Mouse (Mus musculus) bone marrow, adult 2 months (tissue): Measurements from ENCODE around the gene Ptpra.

Source experiments
- CTCF ChIP-seq: fragments of 200-500 bp; IDR thresholded peaks from 2 replicates; pipeline ENCODE4 v1.5.1; 2011; ENCODE audit warnings: low read length, control low read depth; ENCODE audit not compliant: control insufficient read depth, insufficient read depth
- POLR2A ChIP-seq: fragments of 200-500 bp; IDR thresholded peaks from 2 replicates; pipeline ENCODE4 v1.6.1; 2011; ENCODE audit warnings: low read depth, mild to moderate bottlenecking, control low read depth, low read length, borderline replicate concordance; ENCODE audit not compliant: control insufficient read depth

DNA sequence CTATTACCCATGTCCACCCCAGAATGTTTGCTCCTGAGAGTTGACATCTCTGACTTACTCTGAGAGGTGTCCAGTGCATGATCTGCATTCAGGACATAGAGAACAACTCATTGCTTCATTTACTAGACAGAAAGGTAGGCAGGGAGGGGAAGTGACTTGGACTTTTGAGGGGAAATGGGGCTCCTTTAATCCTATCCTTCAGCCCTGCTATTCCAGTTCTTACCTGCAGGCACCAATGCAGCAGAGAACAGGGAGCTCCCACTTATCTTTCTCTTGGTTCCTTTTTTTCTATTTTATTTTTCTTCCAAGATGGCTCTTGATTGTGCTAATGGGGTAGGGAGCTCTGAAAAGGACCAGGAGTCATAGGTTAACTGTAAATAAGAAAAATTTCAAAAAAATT, 1.6 kb upstream of the Ptpra start:
- no peak for TF ChIP-seq POLR2A
- no peak for TF ChIP-seq CTCF
